Mouse (Mus musculus) heart, postnatal 0 days (tissue): Measurements from ENCODE around the gene Cfap43.

Experiments used
- CTCF ChIP-seq: IDR thresholded peaks from 2 replicates; pipeline ENCODE4 v1.5.1; 2016; ENCODE audit warnings: antibody characterized with exemption, control low read depth, low read depth
- EP300 ChIP-seq: IDR thresholded peaks from 2 replicates; pipeline ENCODE4 v1.6.1; 2016; ENCODE audit warnings: antibody characterized with exemption, low read depth

DNA sequence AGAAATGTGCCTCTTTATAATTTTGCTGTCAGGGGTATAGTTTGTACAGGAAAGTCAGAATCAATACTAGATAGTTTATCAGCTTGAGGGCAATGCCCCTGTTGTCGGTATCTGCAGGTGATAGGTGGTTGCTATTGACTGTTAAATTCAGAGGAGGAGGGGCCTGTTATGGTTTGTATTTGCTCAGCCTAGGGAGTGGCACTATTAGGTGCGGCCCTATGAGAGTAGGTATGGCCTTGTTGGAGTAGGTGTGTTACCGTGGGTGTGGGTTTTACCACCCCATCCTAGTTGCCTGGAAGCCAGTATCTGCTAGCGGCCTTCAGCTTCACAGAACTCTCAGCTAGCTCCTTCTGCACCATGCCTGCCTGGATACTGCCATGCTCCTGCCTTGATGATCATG is 165.2 kb downstream of the Cfap43 start:
- TF ChIP-seq CTCF (no peak), EP300 (no peak)
